Mouse (Mus musculus) forebrain, embryonic 11.5 days (tissue): ENCODE data around the gene Mcm9. TPM values are rescaled to one million over a fixed set of nuclear protein-coding genes. Genes with fewer than 3 reads are reported as not detected.

Source experiments
- ATAC-seq: fragments of 200-750 bp; cut with Nextera tagmentation; replicated peaks from 2 replicates; pipeline ENCODE4 v1.8.0; 2017; ENCODE audit warnings: moderate TSS enrichment; ENCODE audit not compliant: low FRiP score
- DNase-seq: peaks from one replicate; pipeline ENCODE4 v3.0.0-alpha.2; 2017; ENCODE audit warnings: low spot score
- H3K27ac ChIP-seq: fragments of 300-500 bp; sonication (generic); 2 replicates; pipeline ENCODE4 v1.5.1; 2014; ENCODE audit warnings: low read depth, low read length
- H3K27me3 ChIP-seq: fragments of 300-500 bp; sonication (generic); 2 replicates; pipeline ENCODE4 v1.6.1; 2014; ENCODE audit warnings: mild to moderate bottlenecking, low read length, mixed read lengths; ENCODE audit not compliant: control insufficient read depth, insufficient read depth
- H3K36me3 ChIP-seq: fragments of 300-500 bp; sonication (generic); 2 replicates; pipeline ENCODE4 v1.6.1; 2014; ENCODE audit warnings: mild to moderate bottlenecking, low read length, moderate library complexity, mixed read lengths; ENCODE audit not compliant: control insufficient read depth, insufficient read depth
- H3K4me1 ChIP-seq: fragments of 300-500 bp; sonication (generic); replicated peaks from 2 replicates; pipeline ENCODE4 v1.6.1; 2014; ENCODE audit warnings: low read length, mixed read lengths; ENCODE audit not compliant: control insufficient read depth, insufficient read depth
- H3K4me2 ChIP-seq: fragments of 300-500 bp; sonication (generic); 2 replicates; pipeline ENCODE4 v1.6.1; 2014; ENCODE audit warnings: low read depth, mild to moderate bottlenecking, low read length, moderate library complexity, mixed read lengths; ENCODE audit not compliant: severe bottlenecking
- H3K4me3 ChIP-seq: fragments of 300-500 bp; sonication (generic); 2 replicates; pipeline ENCODE4 v1.5.1; 2014; ENCODE audit warnings: low read depth, low read length
- H3K9ac ChIP-seq: fragments of 300-500 bp; sonication (generic); 2 replicates; pipeline ENCODE4 v1.6.1; 2014; ENCODE audit warnings: low read length
- H3K9me3 ChIP-seq: fragments of 300-500 bp; sonication (generic); 2 replicates; pipeline ENCODE4 v1.6.1; 2016; ENCODE audit warnings: low read length, mixed read lengths; ENCODE audit not compliant: control insufficient read depth
- WGBS: fragments of 180-500 bp; shearing (Covaris S2); extraction: QIAGEN DNeasy Blood & Tissue Kit; methylation state at CpG from one replicate; pipeline ENCODE4 v1.1.7; 2014; 5-methylcytosine and 5-hydroxymethylcytosine counted together
- polyA plus RNA-seq: library from polyadenylated mRNA; unstranded; fragments of >200 nt; fragmentation: Nextera tagmentation; extraction: Ambion mirVana; gene quantifications from 2 replicates; pipeline ENCODE4 v1.2.1, GENCODE M21; 2014

Gene Mcm9
- polyA plus RNA-seq, 1 experiment from 2014 or later = 17.5 TPM

GRCm38 (mm10) chr10:53595744-53596676, 34.2 kb downstream of the Mcm9 start:
- DNase-seq (no peak), ATAC-seq (no peak; the same call in 1 of the 2 replicates)
- 11% methylated on average over 26 of the region's 27 CpGs for WGBS
- H3K36me3 ChIP-seq = no peaks in the 10 kb centered on the region
- H3K9ac ChIP-seq = peak overlapping the region; percentile 99
- peak overlapping the region; percentile 63; the same call in 1 of the 2 replicates for H3K27ac ChIP-seq
- H3K9me3 ChIP-seq = no peaks in the 10 kb centered on the region
- 0 out of 2 replicates have a peak, but pooled peaks cover 6% of the 10 kb centered on the region for H3K4me1 ChIP-seq
- peak overlapping the region; percentile 57 for H3K4me2 ChIP-seq
- no peaks in the 10 kb centered on the region for H3K27me3 ChIP-seq
- H3K4me3 ChIP-seq = peak overlapping the region; percentile 97

- H3K9ac ChIP-seq = no peak overlapping the region
- no peak overlapping the region for H3K4me2 ChIP-seq
- H3K27ac ChIP-seq = no peak overlapping the region
- H3K9me3 ChIP-seq = no peaks in the 10 kb centered on the region
- no peak overlapping the region for H3K4me3 ChIP-seq
- ATAC-seq (no peak), DNase-seq (no peak)
- WGBS = 67% methylated on average over 3 of the region's 3 CpGs
- H3K36me3 ChIP-seq = no peaks in the 10 kb centered on the region
- H3K27me3 ChIP-seq = no peaks in the 10 kb centered on the region
- no peaks in the 10 kb centered on the region for H3K4me1 ChIP-seq
Measured at GRCm38 (mm10) chr10:53585777-53586176, 44.5 kb downstream of the Mcm9 start.

GRCm38 (mm10) chr10:53581087-53581486, 49.2 kb downstream of the Mcm9 start:
- H3K27me3 ChIP-seq = no peaks in the 10 kb centered on the region
- H3K4me3 ChIP-seq = peak overlapping the region; percentile 16; the same call in 1 of the 2 replicates
- WGBS = 23% methylated on average over 7 of the region's 12 CpGs
- H3K9ac ChIP-seq = no peak overlapping the region; the same call in 1 of the 2 replicates
- H3K9me3 ChIP-seq = no peaks in the 10 kb centered on the region
- ATAC-seq (peak; percentile 51), DNase-seq (no peak)
- H3K36me3 ChIP-seq = no peaks in the 10 kb centered on the region
- H3K4me2 ChIP-seq = peak overlapping the region; percentile 44
- H3K4me1 ChIP-seq = no peaks in the 10 kb centered on the region
- H3K27ac ChIP-seq = no peak overlapping the region

GRCm38 (mm10) chr10:53580621-53581081, 49.6 kb downstream of the Mcm9 start:
- ATAC-seq (peak; percentile 73), DNase-seq (peak; percentile 67)
- Histone ChIP-seq H3K4me1 (no peaks in the 10 kb centered on the region), H3K27me3 (no peaks in the 10 kb centered on the region), H3K27ac (no peak overlapping the region), H3K9ac (0 out of 2 replicates have a peak overlapping the region, but pooled peaks have one; percentile 2), H3K9me3 (no peaks in the 10 kb centered on the region), H3K4me2 (peak overlapping the region; percentile 44), H3K36me3 (no peaks in the 10 kb centered on the region), H3K4me3 (peak overlapping the region; percentile 16; the same call in 1 of the 2 replicates)
- WGBS = 9% methylated on average over 14 of the region's 14 CpGs

- Histone ChIP-seq H3K27ac (no peak overlapping the region), H3K36me3 (no peaks in the 10 kb centered on the region), H3K4me1 (no peaks in the 10 kb centered on the region), H3K9me3 (no peaks in the 10 kb centered on the region), H3K27me3 (no peaks in the 10 kb centered on the region), H3K4me3 (no peak overlapping the region), H3K4me2 (peak overlapping the region; percentile 44; the same call in 1 of the 2 replicates), H3K9ac (no peak overlapping the region)
- peak; percentile 60 for ATAC-seq
- no peak for DNase-seq
- WGBS = 35% methylated on average over 7 of the region's 7 CpGs
Measured at GRCm38 (mm10) chr10:53580137-53580536, 50.1 kb downstream of the Mcm9 start.

- Histone ChIP-seq H3K4me2 (no peak overlapping the region), H3K27ac (no peak overlapping the region), H3K4me3 (no peak overlapping the region), H3K27me3 (no peaks in the 10 kb centered on the region), H3K9me3 (no peaks in the 10 kb centered on the region), H3K9ac (no peak overlapping the region), H3K36me3 (no peaks in the 10 kb centered on the region), H3K4me1 (no peaks in the 10 kb centered on the region)
- ATAC-seq (no peak), DNase-seq (no peak)
Measured at GRCm38 (mm10) chr10:53568531-53568930, 61.7 kb downstream of the Mcm9 start.

- Histone ChIP-seq H3K36me3 (no peaks in the 10 kb centered on the region), H3K9ac (no peak overlapping the region), H3K9me3 (no peaks in the 10 kb centered on the region), H3K4me2 (no peak overlapping the region), H3K4me1 (no peaks in the 10 kb centered on the region), H3K27me3 (no peaks in the 10 kb centered on the region), H3K27ac (no peak overlapping the region), H3K4me3 (no peak overlapping the region)
- 81% methylated on average over 2 of the region's 2 CpGs for WGBS
- DNase-seq (no peak), ATAC-seq (no peak)
Measured at GRCm38 (mm10) chr10:53565538-53565937, 64.7 kb downstream of the Mcm9 start.

GRCm38 (mm10) chr10:53562001-53562400, 68.2 kb downstream of the Mcm9 start:
- H3K9me3 ChIP-seq = no peaks in the 10 kb centered on the region
- H3K27me3 ChIP-seq = no peaks in the 10 kb centered on the region
- H3K4me3 ChIP-seq = no peak overlapping the region
- H3K36me3 ChIP-seq = no peaks in the 10 kb centered on the region
- no peak overlapping the region for H3K4me2 ChIP-seq
- 90% methylated on average over 5 of the region's 5 CpGs for WGBS
- DNase-seq (no peak), ATAC-seq (no peak)
- H3K9ac ChIP-seq = no peak overlapping the region
- H3K27ac ChIP-seq = no peak overlapping the region
- no peaks in the 10 kb centered on the region for H3K4me1 ChIP-seq
